Mouse (Mus musculus) duodenum, adult 2 months (tissue): ENCODE data around the gene Vmn1r149. TPM values are rescaled to one million over a fixed set of nuclear protein-coding genes. Genes with fewer than 3 reads are reported as not detected.

Source experiments
- polyA plus RNA-seq: library from polyadenylated mRNA; depleted of rRNA; stranded (reverse); fragments of >200 nt; gene quantifications from 2 replicates; pipeline ENCODE4 v1.2.3, GENCODE M21; 2012; ENCODE audit warnings: low replicate concordance; rRNA removed

Vmn1r149 gene
- polyA plus RNA-seq, result not detected in 2 replicates

GRCm38 (mm10) chr7:22438129-22438528 is at the start of gene Vmn1r149:
Gene Vmn1r149, minus strand, starts transcription at chr7:22438229.

GRCm38 (mm10) chr7:22463975-22464374 is 25.9 kb upstream of the Vmn1r149 start, which contains the start of gene Gm10665:
Gene Gm10665, minus strand, starts transcription at chr7:22464075.

GRCm38 (mm10) chr7:22413283-22413682 is 24.7 kb downstream of the Vmn1r149 start, which contains the start of gene Vmn1r148:
Gene Vmn1r148, plus strand, starts transcription at chr7:22413583.

Other genes with a start within 250 kb of the Vmn1r149 start
- not detected in 2 replicates for gene Vmn1r143, start 248.9 kb downstream of the Vmn1r149 start, polyA plus RNA-seq
- gene Gm8653, start 237.0 kb downstream of the Vmn1r149 start, polyA plus RNA-seq, result not detected in 2 replicates
- gene Gm8453, start 208.7 kb downstream of the Vmn1r149 start, polyA plus RNA-seq, result not detected in 2 replicates
- not detected in 2 replicates for gene Gm4187, start 108.5 kb downstream of the Vmn1r149 start, polyA plus RNA-seq
- gene Gm8660, start 67.2 kb downstream of the Vmn1r149 start, polyA plus RNA-seq, result not detected in 2 replicates
- not detected in 2 replicates for gene Vmn1r148, start 24.6 kb downstream of the Vmn1r149 start, polyA plus RNA-seq
- not detected in 2 replicates for gene Gm10665, start 25.8 kb upstream of the Vmn1r149 start, polyA plus RNA-seq
- not detected in 2 replicates for gene Vmn1r151, start 61.4 kb upstream of the Vmn1r149 start, polyA plus RNA-seq
- gene Vmn1r152, start 84.7 kb upstream of the Vmn1r149 start, polyA plus RNA-seq, result not detected in 2 replicates
- gene Gm8677, start 96.7 kb upstream of the Vmn1r149 start, polyA plus RNA-seq, result not detected in 2 replicates
- gene Gm4201, start 127.1 kb upstream of the Vmn1r149 start, polyA plus RNA-seq, result not detected in 2 replicates
- gene Gm4565, start 149.9 kb upstream of the Vmn1r149 start, polyA plus RNA-seq, result not detected in 2 replicates
- gene Vmn1r155, start 219.8 kb upstream of the Vmn1r149 start, polyA plus RNA-seq, result not detected in 2 replicates